Mouse (Mus musculus): ENCODE results near the gene Trem1.

- TF ChIP-seq CTCF (IDR thresholded peaks at IDR 0.05; ENCODE audit: control insufficient read depth, insufficient read depth, insufficient read length) = no peak
- TF ChIP-seq MAX (IDR thresholded peaks at IDR 0.05) = no peak
- no peak for TF ChIP-seq MYOG (IDR thresholded peaks at IDR 0.05; ENCODE audit: control insufficient read depth, extremely low read depth, insufficient read length)
- no peak for TF ChIP-seq MYOD1 (IDR thresholded peaks at IDR 0.05; ENCODE audit: control insufficient read depth, insufficient read length, low read depth)
- no peak for TF ChIP-seq USF1 (IDR thresholded peaks at IDR 0.05; ENCODE audit: low read depth)
Observed at GRCm38 (mm10) chr17:48287276-48287675, 54.7 kb downstream of the Trem1 start.
